Mouse (Mus musculus): ENCODE measurements at regions not wholly inside any gene's neighbourhood (a gene's known extent, or its start where the extent isn't known, plus 50 kb on each side); places are given as distances from the start of the nearest gene placed in this dataset.

- H3K27me3 ChIP-seq (ENCODE audit: control insufficient read depth, insufficient read depth, low read length) = no peaks in the 10 kb centered on the region
- no peaks in the 10 kb centered on the region for H3K9me3 ChIP-seq (ENCODE audit: control insufficient read depth, low read length)
- DNase-seq (ENCODE audit: low spot score) = no peak
- H3K9ac ChIP-seq (ENCODE audit: low read depth, low read length, severe bottlenecking) = no peak overlapping the region
- no peaks in the 10 kb centered on the region for H3K4me1 ChIP-seq (ENCODE audit: control insufficient read depth, insufficient read depth, low read length)
- no peak overlapping the region for H3K4me3 ChIP-seq (replicated peaks; ENCODE audit: low read length)
- H3K27ac ChIP-seq (replicated peaks; ENCODE audit: low read depth, low read length) = no peak overlapping the region
- no peak for ATAC-seq (ENCODE audit: low FRiP score, low read depth)
- H3K4me2 ChIP-seq (replicated peaks; ENCODE audit: low read depth, low read length, severe bottlenecking) = no peak overlapping the region
- no peak for TF ChIP-seq POLR2A (IDR thresholded peaks at IDR 0.05; ENCODE audit: borderline replicate concordance, extremely low read depth, insufficient read depth, insufficient read length)
- WGBS = 77% methylated on average over 5 of the region's 5 CpGs
- H3K36me3 ChIP-seq (ENCODE audit: control insufficient read depth, insufficient read depth, low read length) = no peaks in the 10 kb centered on the region
Observed at GRCm38 (mm10) chr13:42589607-42590006, 90.8 kb upstream of the Phactr1 start.

- DNase-seq (ENCODE audit: low spot score) (no peak), ATAC-seq (ENCODE audit: low FRiP score, low read depth) (no peak)
- Histone ChIP-seq H3K4me1 (ENCODE audit: control insufficient read depth, insufficient read depth, low read length) (no peaks in the 10 kb centered on the region), H3K9ac (ENCODE audit: low read depth, low read length, severe bottlenecking) (no peak overlapping the region), H3K27me3 (ENCODE audit: control insufficient read depth, insufficient read depth, low read length) (no peaks in the 10 kb centered on the region), H3K36me3 (ENCODE audit: control insufficient read depth, insufficient read depth, low read length) (no peaks in the 10 kb centered on the region), H3K4me2 (replicated peaks; ENCODE audit: low read depth, low read length, severe bottlenecking) (no peak overlapping the region), H3K4me3 (replicated peaks; ENCODE audit: low read length) (no peak overlapping the region), H3K9me3 (ENCODE audit: control insufficient read depth, low read length) (no peaks in the 10 kb centered on the region), H3K27ac (replicated peaks; ENCODE audit: low read depth, low read length) (no peak overlapping the region)
- 85% methylated on average over 6 of the region's 6 CpGs for WGBS
- TF ChIP-seq POLR2A (IDR thresholded peaks at IDR 0.05; ENCODE audit: borderline replicate concordance, extremely low read depth, insufficient read depth, insufficient read length) = no peak
Observed at GRCm38 (mm10) chr13:42590415-42590814, 90.0 kb upstream of the Phactr1 start.

GRCm38 (mm10) chr13:42592945-42593344 is 87.5 kb upstream of the Phactr1 start:
- DNase-seq (ENCODE audit: low spot score) (no peak), ATAC-seq (ENCODE audit: low FRiP score, low read depth) (no peak)
- no peaks in the 10 kb centered on the region for H3K27me3 ChIP-seq (ENCODE audit: control insufficient read depth, insufficient read depth, low read length)
- no peak overlapping the region for H3K27ac ChIP-seq (replicated peaks; ENCODE audit: low read depth, low read length)
- H3K9me3 ChIP-seq (ENCODE audit: control insufficient read depth, low read length) = no peaks in the 10 kb centered on the region
- H3K4me1 ChIP-seq (ENCODE audit: control insufficient read depth, insufficient read depth, low read length) = no peaks in the 10 kb centered on the region
- WGBS = 80% methylated on average over 3 of the region's 3 CpGs
- no peak for TF ChIP-seq POLR2A (IDR thresholded peaks at IDR 0.05; ENCODE audit: borderline replicate concordance, extremely low read depth, insufficient read depth, insufficient read length)
- no peak overlapping the region for H3K4me3 ChIP-seq (replicated peaks; ENCODE audit: low read length)
- no peaks in the 10 kb centered on the region for H3K36me3 ChIP-seq (ENCODE audit: control insufficient read depth, insufficient read depth, low read length)
- no peak overlapping the region for H3K9ac ChIP-seq (ENCODE audit: low read depth, low read length, severe bottlenecking)
- H3K4me2 ChIP-seq (replicated peaks; ENCODE audit: low read depth, low read length, severe bottlenecking) = no peak overlapping the region

GRCm38 (mm10) chr13:42593488-42594170 is 86.8 kb upstream of the Phactr1 start:
- no peak for ATAC-seq (ENCODE audit: low FRiP score, low read depth)
- DNase-seq (ENCODE audit: low spot score) = no peak
- no peak overlapping the region for H3K9ac ChIP-seq (ENCODE audit: low read depth, low read length, severe bottlenecking)
- no peak overlapping the region for H3K4me3 ChIP-seq (replicated peaks; ENCODE audit: low read length)
- WGBS = 74% methylated on average over 11 of the region's 11 CpGs
- H3K4me1 ChIP-seq (ENCODE audit: control insufficient read depth, insufficient read depth, low read length) = no peaks in the 10 kb centered on the region
- no peak for TF ChIP-seq POLR2A (IDR thresholded peaks at IDR 0.05; ENCODE audit: borderline replicate concordance, extremely low read depth, insufficient read depth, insufficient read length)
- no peaks in the 10 kb centered on the region for H3K27me3 ChIP-seq (ENCODE audit: control insufficient read depth, insufficient read depth, low read length)
- H3K27ac ChIP-seq (replicated peaks; ENCODE audit: low read depth, low read length) = no peak overlapping the region
- H3K4me2 ChIP-seq (replicated peaks; ENCODE audit: low read depth, low read length, severe bottlenecking) = no peak overlapping the region
- H3K36me3 ChIP-seq (ENCODE audit: control insufficient read depth, insufficient read depth, low read length) = no peaks in the 10 kb centered on the region
- H3K9me3 ChIP-seq (ENCODE audit: control insufficient read depth, low read length) = no peaks in the 10 kb centered on the region

GRCm38 (mm10) chr13:42595180-42595579 is 85.2 kb upstream of the Phactr1 start:
- H3K9me3 ChIP-seq (ENCODE audit: control insufficient read depth, low read length) = no peaks in the 10 kb centered on the region
- no peak overlapping the region for H3K27ac ChIP-seq (replicated peaks; ENCODE audit: low read depth, low read length)
- H3K4me2 ChIP-seq (replicated peaks; ENCODE audit: low read depth, low read length, severe bottlenecking) = no peak overlapping the region
- H3K9ac ChIP-seq (ENCODE audit: low read depth, low read length, severe bottlenecking) = no peak overlapping the region
- H3K36me3 ChIP-seq (ENCODE audit: control insufficient read depth, insufficient read depth, low read length) = no peaks in the 10 kb centered on the region
- no peaks in the 10 kb centered on the region for H3K4me1 ChIP-seq (ENCODE audit: control insufficient read depth, insufficient read depth, low read length)
- no peak overlapping the region for H3K4me3 ChIP-seq (replicated peaks; ENCODE audit: low read length)
- no peak for DNase-seq (ENCODE audit: low spot score)
- 59% methylated on average over 3 of the region's 3 CpGs for WGBS
- no peaks in the 10 kb centered on the region for H3K27me3 ChIP-seq (ENCODE audit: control insufficient read depth, insufficient read depth, low read length)
- no peak for TF ChIP-seq POLR2A (IDR thresholded peaks at IDR 0.05; ENCODE audit: borderline replicate concordance, extremely low read depth, insufficient read depth, insufficient read length)
- ATAC-seq (ENCODE audit: low FRiP score, low read depth) = no peak

Data from limb, embryonic 14.5 days (tissue).